Mouse (Mus musculus): ENCODE results near the gene Dner. TPM values are rescaled to one million over a fixed set of nuclear protein-coding genes. Genes with fewer than 3 reads are reported as not detected.

The Dner gene
- polyA plus RNA-seq, 2 experiments, result 5.9 to 6.4 TPM

- Histone ChIP-seq H3K4me3 (replicated peaks; ENCODE audit: low read length) (no peak overlapping the region), H3K4me1 (ENCODE audit: control insufficient read depth, insufficient read depth, low read length) (no peaks in the 10 kb centered on the region; the same call in 1 of the 2 replicates), H3K9ac (ENCODE audit: low read depth, low read length, severe bottlenecking) (no peak overlapping the region), H3K9me3 (ENCODE audit: control insufficient read depth, low read length) (no peaks in the 10 kb centered on the region), H3K4me2 (replicated peaks; ENCODE audit: low read depth, low read length, severe bottlenecking) (no peak overlapping the region), H3K27ac (replicated peaks; ENCODE audit: low read depth, low read length) (no peak overlapping the region), H3K36me3 (ENCODE audit: control insufficient read depth, insufficient read depth, low read length) (no peaks in the 10 kb centered on the region), H3K27me3 (ENCODE audit: control insufficient read depth, insufficient read depth, low read length) (no peaks in the 10 kb centered on the region)
- no peak for ATAC-seq (ENCODE audit: low FRiP score, low read depth)
- TF ChIP-seq POLR2A (IDR thresholded peaks at IDR 0.05; ENCODE audit: borderline replicate concordance, extremely low read depth, insufficient read depth, insufficient read length), result no peak
- no peak for DNase-seq (ENCODE audit: low spot score)
- WGBS, result 30% methylated on average over 6 of the region's 6 CpGs
Measured at GRCm38 (mm10) chr1:84636890-84637289, 59.1 kb downstream of the Dner start.

- Histone ChIP-seq H3K27ac (replicated peaks; ENCODE audit: low read depth, low read length) (no peak overlapping the region), H3K9ac (ENCODE audit: low read depth, low read length, severe bottlenecking) (no peak overlapping the region), H3K4me3 (replicated peaks; ENCODE audit: low read length) (no peak overlapping the region), H3K36me3 (ENCODE audit: control insufficient read depth, insufficient read depth, low read length) (no peaks in the 10 kb centered on the region), H3K9me3 (ENCODE audit: control insufficient read depth, low read length) (no peaks in the 10 kb centered on the region), H3K4me1 (ENCODE audit: control insufficient read depth, insufficient read depth, low read length) (no peaks in the 10 kb centered on the region), H3K4me2 (replicated peaks; ENCODE audit: low read depth, low read length, severe bottlenecking) (no peak overlapping the region), H3K27me3 (ENCODE audit: control insufficient read depth, insufficient read depth, low read length) (no peaks in the 10 kb centered on the region)
- WGBS, result 75% methylated on average over 6 of the region's 6 CpGs
- TF ChIP-seq POLR2A (IDR thresholded peaks at IDR 0.05; ENCODE audit: borderline replicate concordance, extremely low read depth, insufficient read depth, insufficient read length), result no peak
- ATAC-seq (ENCODE audit: low FRiP score, low read depth) (no peak), DNase-seq (ENCODE audit: low spot score) (no peak)
Measured at GRCm38 (mm10) chr1:84628244-84628643, 67.8 kb downstream of the Dner start.

- no peaks in the 10 kb centered on the region for H3K9me3 ChIP-seq (ENCODE audit: control insufficient read depth, low read length)
- H3K27me3 ChIP-seq (ENCODE audit: control insufficient read depth, insufficient read depth, low read length), result no peaks in the 10 kb centered on the region
- no peaks in the 10 kb centered on the region for H3K36me3 ChIP-seq (ENCODE audit: control insufficient read depth, insufficient read depth, low read length)
- H3K4me2 ChIP-seq (replicated peaks; ENCODE audit: low read depth, low read length, severe bottlenecking), result no peak overlapping the region
- H3K9ac ChIP-seq (ENCODE audit: low read depth, low read length, severe bottlenecking), result no peak overlapping the region
- no peak for TF ChIP-seq POLR2A (IDR thresholded peaks at IDR 0.05; ENCODE audit: borderline replicate concordance, extremely low read depth, insufficient read depth, insufficient read length)
- no peak for ATAC-seq (ENCODE audit: low FRiP score, low read depth)
- no peak overlapping the region for H3K27ac ChIP-seq (replicated peaks; ENCODE audit: low read depth, low read length)
- 26% methylated on average over 11 of the region's 12 CpGs for WGBS
- H3K4me3 ChIP-seq (replicated peaks; ENCODE audit: low read length), result no peak overlapping the region
- H3K4me1 ChIP-seq (ENCODE audit: control insufficient read depth, insufficient read depth, low read length), result no peaks in the 10 kb centered on the region; the same call in 1 of the 2 replicates
- no peak for DNase-seq (ENCODE audit: low spot score)
Measured at GRCm38 (mm10) chr1:84622978-84623554, 73.0 kb downstream of the Dner start.

- DNase-seq (ENCODE audit: low spot score), result no peak
- H3K9ac ChIP-seq (ENCODE audit: low read depth, low read length, severe bottlenecking), result no peak overlapping the region
- no peaks in the 10 kb centered on the region; the same call in 1 of the 2 replicates for H3K4me1 ChIP-seq (ENCODE audit: control insufficient read depth, insufficient read depth, low read length)
- no peak overlapping the region for H3K27ac ChIP-seq (replicated peaks; ENCODE audit: low read depth, low read length)
- ATAC-seq (ENCODE audit: low FRiP score, low read depth), result no peak
- no peaks in the 10 kb centered on the region for H3K9me3 ChIP-seq (ENCODE audit: control insufficient read depth, low read length)
- H3K27me3 ChIP-seq (ENCODE audit: control insufficient read depth, insufficient read depth, low read length), result no peaks in the 10 kb centered on the region
- TF ChIP-seq POLR2A (IDR thresholded peaks at IDR 0.05; ENCODE audit: borderline replicate concordance, extremely low read depth, insufficient read depth, insufficient read length), result no peak
- no peak overlapping the region for H3K4me3 ChIP-seq (replicated peaks; ENCODE audit: low read length)
- no peak overlapping the region for H3K4me2 ChIP-seq (replicated peaks; ENCODE audit: low read depth, low read length, severe bottlenecking)
- WGBS, result 63% methylated on average over 3 of the region's 3 CpGs
- no peaks in the 10 kb centered on the region for H3K36me3 ChIP-seq (ENCODE audit: control insufficient read depth, insufficient read depth, low read length)
Measured at GRCm38 (mm10) chr1:84621308-84621707, 74.7 kb downstream of the Dner start.

DNA sequence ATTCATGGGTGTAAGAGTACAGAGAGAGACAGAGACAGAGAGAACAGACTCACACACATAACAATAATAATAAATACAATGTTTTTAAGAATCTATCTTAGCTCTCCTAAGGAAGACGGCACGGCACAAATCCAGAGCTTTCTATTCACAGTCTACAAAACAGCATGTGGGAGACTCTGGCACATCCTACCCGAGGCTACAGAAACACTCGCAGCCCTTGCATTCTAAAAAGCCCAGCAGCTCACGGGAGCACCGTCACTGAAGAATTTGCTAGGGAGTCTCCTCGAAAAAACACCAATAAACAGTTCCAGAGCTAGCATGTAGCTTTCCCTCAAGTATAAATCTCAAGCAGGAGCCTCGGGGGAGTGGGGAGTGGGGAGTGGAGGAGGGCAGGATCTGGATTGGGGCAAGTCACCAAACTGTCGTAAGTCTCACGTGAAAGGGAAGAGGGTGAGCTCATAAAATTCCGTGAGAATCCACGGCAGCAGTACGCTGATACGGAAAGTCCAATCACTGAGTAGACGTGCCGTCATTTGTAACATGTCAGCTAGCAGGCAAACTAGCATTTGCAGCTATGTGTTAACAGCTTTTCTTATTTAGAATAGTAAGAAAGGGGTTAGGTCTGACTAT lies 76.8 kb downstream of the Dner start:
- ATAC-seq (ENCODE audit: low FRiP score, low read depth), result no peak
- 18% methylated on average over 16 of the region's 16 CpGs for WGBS
- no peaks in the 10 kb centered on the region for H3K9me3 ChIP-seq (ENCODE audit: control insufficient read depth, low read length)
- H3K27me3 ChIP-seq (ENCODE audit: control insufficient read depth, insufficient read depth, low read length), result no peaks in the 10 kb centered on the region
- H3K9ac ChIP-seq (ENCODE audit: low read depth, low read length, severe bottlenecking), result no peak overlapping the region
- peak overlapping the region; percentile 28; the same call in 1 of the 2 replicates for H3K4me2 ChIP-seq (replicated peaks; ENCODE audit: low read depth, low read length, severe bottlenecking)
- H3K4me3 ChIP-seq (replicated peaks; ENCODE audit: low read length), result 0 out of 2 replicates have a peak overlapping the region, but pooled peaks have one; percentile 1
- H3K36me3 ChIP-seq (ENCODE audit: control insufficient read depth, insufficient read depth, low read length), result no peaks in the 10 kb centered on the region
- DNase-seq (ENCODE audit: low spot score), result no peak
- no peak for TF ChIP-seq POLR2A (IDR thresholded peaks at IDR 0.05; ENCODE audit: borderline replicate concordance, extremely low read depth, insufficient read depth, insufficient read length)
- H3K4me1 ChIP-seq (ENCODE audit: control insufficient read depth, insufficient read depth, low read length), result no peaks in the 10 kb centered on the region; the same call in 1 of the 2 replicates
- no peak overlapping the region for H3K27ac ChIP-seq (replicated peaks; ENCODE audit: low read depth, low read length)

Measured in limb, embryonic 14.5 days (tissue).